Mouse (Mus musculus): ENCODE results near the gene Daw1. TPM values are rescaled to one million over a fixed set of nuclear protein-coding genes. Genes with fewer than 3 reads are reported as not detected.

The Daw1 gene
- polyA plus RNA-seq (2014; fragmentation: Illumina TruSeq; extraction: RNeasy Lipid Tissue Mini Kit (QIAGEN cat#74804); ENCODE audit: low read depth, low replicate concordance) = 1.7 TPM

GRCm38 (mm10) chr1:83159603-83160002, at the start of gene Daw1:
Gene Daw1 (plus strand): TSS chr1:83159752.

GRCm38 (mm10) chr1:83116447-83117137, 43.0 kb upstream of the Daw1 start, which contains the start of gene Ccl20:
Gene Ccl20 (plus strand): TSS chr1:83116766.

Other genes starting within 250 kb of the Daw1 start
- gene A030005L19Rik, start 246.4 kb upstream of the Daw1 start, polyA plus RNA-seq (2014; fragmentation: Illumina TruSeq; extraction: RNeasy Lipid Tissue Mini Kit (QIAGEN cat#74804); ENCODE audit: low read depth, low replicate concordance) = not detected
- not detected for gene A030014E15Rik, start 234.8 kb upstream of the Daw1 start, polyA plus RNA-seq (2014; fragmentation: Illumina TruSeq; extraction: RNeasy Lipid Tissue Mini Kit (QIAGEN cat#74804); ENCODE audit: low read depth, low replicate concordance)
- gene Gm6217, start 228.4 kb upstream of the Daw1 start, polyA plus RNA-seq (2014; fragmentation: Illumina TruSeq; extraction: RNeasy Lipid Tissue Mini Kit (QIAGEN cat#74804); ENCODE audit: low read depth, low replicate concordance) = not detected
- not detected for gene A030003K21Rik, start 216.4 kb upstream of the Daw1 start, polyA plus RNA-seq (2014; fragmentation: Illumina TruSeq; extraction: RNeasy Lipid Tissue Mini Kit (QIAGEN cat#74804); ENCODE audit: low read depth, low replicate concordance)
- gene Gm7544, start 203.7 kb upstream of the Daw1 start, polyA plus RNA-seq (2014; fragmentation: Illumina TruSeq; extraction: RNeasy Lipid Tissue Mini Kit (QIAGEN cat#74804); ENCODE audit: low read depth, low replicate concordance) = not detected
- gene Gm47955, start 199.5 kb upstream of the Daw1 start, polyA plus RNA-seq (2014; fragmentation: Illumina TruSeq; extraction: RNeasy Lipid Tissue Mini Kit (QIAGEN cat#74804); ENCODE audit: low read depth, low replicate concordance) = not detected
- gene Gm47959, start 159.2 kb upstream of the Daw1 start, polyA plus RNA-seq (2014; fragmentation: Illumina TruSeq; extraction: RNeasy Lipid Tissue Mini Kit (QIAGEN cat#74804); ENCODE audit: low read depth, low replicate concordance) = not detected
- gene Slc19a3, start 121.3 kb upstream of the Daw1 start, polyA plus RNA-seq (2014; fragmentation: Illumina TruSeq; extraction: RNeasy Lipid Tissue Mini Kit (QIAGEN cat#74804); ENCODE audit: low read depth, low replicate concordance) = 3.9 TPM
- gene Krtap28-10, start 117.3 kb upstream of the Daw1 start, polyA plus RNA-seq (2014; fragmentation: Illumina TruSeq; extraction: RNeasy Lipid Tissue Mini Kit (QIAGEN cat#74804); ENCODE audit: low read depth, low replicate concordance) = not detected
- gene Gm47969, start 114.8 kb upstream of the Daw1 start, polyA plus RNA-seq (2014; fragmentation: Illumina TruSeq; extraction: RNeasy Lipid Tissue Mini Kit (QIAGEN cat#74804); ENCODE audit: low read depth, low replicate concordance) = not detected
- not detected for gene A030005K14Rik, start 100.4 kb upstream of the Daw1 start, polyA plus RNA-seq (2014; fragmentation: Illumina TruSeq; extraction: RNeasy Lipid Tissue Mini Kit (QIAGEN cat#74804); ENCODE audit: low read depth, low replicate concordance)
- gene Krtap28-13, start 98.8 kb upstream of the Daw1 start, polyA plus RNA-seq (2014; fragmentation: Illumina TruSeq; extraction: RNeasy Lipid Tissue Mini Kit (QIAGEN cat#74804); ENCODE audit: low read depth, low replicate concordance) = not detected
- gene Ccl20, start 43.0 kb upstream of the Daw1 start, polyA plus RNA-seq (2014; fragmentation: Illumina TruSeq; extraction: RNeasy Lipid Tissue Mini Kit (QIAGEN cat#74804); ENCODE audit: low read depth, low replicate concordance) = not detected
- gene Sphkap, start 248.4 kb downstream of the Daw1 start, polyA plus RNA-seq (2014; fragmentation: Illumina TruSeq; extraction: RNeasy Lipid Tissue Mini Kit (QIAGEN cat#74804); ENCODE audit: low read depth, low replicate concordance) = 0.71 TPM

Measured in adipose tissue, adult 10 weeks (tissue).